ENCODE assay signal across 7 mouse cellular contexts in the genomic region with DNA sequence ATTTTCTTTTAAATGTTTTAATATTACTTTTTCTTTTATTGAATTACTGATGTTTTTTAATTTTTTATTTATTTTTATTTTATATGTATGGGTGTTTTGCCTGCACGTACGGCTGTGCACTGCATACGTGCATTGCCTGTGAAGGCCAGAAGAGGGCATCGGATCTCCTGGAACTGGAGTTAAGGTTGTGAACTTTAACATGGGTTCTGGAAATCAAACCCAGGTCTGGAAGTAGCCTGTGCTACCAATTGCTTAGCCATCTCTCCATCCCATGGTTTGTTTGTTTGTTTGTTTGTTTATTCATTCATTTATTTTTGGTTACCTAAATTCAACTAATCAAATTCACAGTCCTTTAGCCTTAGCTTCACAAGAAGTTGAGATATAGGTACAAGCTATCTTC. TPM values are rescaled to one million over a fixed set of nuclear protein-coding genes. Genes with fewer than 3 reads are reported as not detected.
A peak's percentile ranks its signal among the peaks of the same experiment; 100 is the strongest.
DNase-seq lines count a peak whose midpoint lies in the region.

No protein-coding gene starts in this region.

- intact Hi-C loops in gastrocnemius, postnatal 14 days (cut with DNase I; ENCODE audit: low total_unique reads): loop anchor here (5.0 kb wide), 1 partner anchor 37 kb away; no protein-coding TSS in a partner anchor

- peak; percentile 18 for DNase-seq in layer of hippocampus, adult 11-12 months (ENCODE audit: low spot score)
- DNase-seq in layer of hippocampus, postnatal 14 days (ENCODE audit: low spot score in 2 of 2): no peak
- DNase-seq in NIH3T3 (ENCODE audit: low read depth): peak; percentile 36
- peak; percentile 68 for DNase-seq in embryo, embryonic 10.5 days (ENCODE audit: low spot score)
- peak; percentile 65 for DNase-seq in liver
- peak; percentile 28 for DNase-seq in retina, postnatal 1 day
- no peak for DNase-seq in gastrocnemius, postnatal 14 days

RNA-seq across cellular contexts. Expression of a gene that starts 10.7 kb away (rescaled TPM):
- total RNA-seq in layer of hippocampus, postnatal 14 days (2021): 1 to 10 TPM; 3.4 to 4.3 TPM
- 1 to 10 TPM; 1.0 to 3.8 TPM for total RNA-seq in gastrocnemius, postnatal 14 days (2021)

RNA-seq across cellular contexts. Expression of a gene that starts 27.7 kb away (rescaled TPM):
- total RNA-seq in layer of hippocampus, postnatal 14 days (2021): 100 to 1,000 TPM; 393 to 396 TPM
- total RNA-seq in gastrocnemius, postnatal 14 days (2021): 100 to 1,000 TPM; 466 to 522 TPM

Comparison
In these comparisons a context has a peak if more than half of its experiments do, and no peak if none do; other contexts are left out.
1. DNase-seq: peak in layer of hippocampus, adult 11-12 months (single experiment), NIH3T3 (single experiment), embryo, embryonic 10.5 days (single experiment), liver (single experiment) and retina, postnatal 1 day (single experiment); none in layer of hippocampus, postnatal 14 days (0 of 2) and gastrocnemius, postnatal 14 days (single experiment).